Mouse (Mus musculus) left cerebral cortex, postnatal 10 days (tissue): ENCODE results near the gene Rasgrf2. TPM values are rescaled to one million over a fixed set of nuclear protein-coding genes. Genes with fewer than 3 reads are reported as not detected.
"Not testable (repeated sequence)": the region's sequence is repeated elsewhere in the genome, so short reads cannot be mapped to it uniquely, and the experiment has no call there.

Experiments
- DNase-seq, 2 experiments: peaks; one replicate each; pipeline ENCODE4 v3.0.0; 2021 to 2022; ENCODE audit warnings: low spot score in 2 of 2, mixed read lengths in 1 of 2; ENCODE audit errors: extremely low spot score in 1 of 2
- intact Hi-C: fragments of 180-260 bp; cut with DNase I; formaldehyde crosslinking; loops from one replicate; pipeline ENCODE4 v1.15.1; 2025
- total RNA-seq, 2 experiments: library from RNA; stranded (reverse); gene quantifications; 2 replicates each; pipeline ENCODE4 v1.2.3; 2021

The Rasgrf2 gene
- total RNA-seq = 100 to 1,000 TPM; 109 to 121 TPM

GRCm38 (mm10) chr13:92131384-92132150, at the start of gene Rasgrf2:
TSS of gene Rasgrf2 (minus strand) at chr13:92131656.
- DNase-seq = peak; percentile 47 to 63
- intact Hi-C loops = loop anchor here (5.0 kb wide), 2 partner anchors 66 to 201 kb away; no protein-coding TSS in a partner anchor

- intact Hi-C loops, DNase-seq: not testable (repeated sequence)
Observed at GRCm38 (mm10) chr13:92172686-92173085, 41.2 kb upstream of the Rasgrf2 start.

- no peak for DNase-seq
- intact Hi-C loops = no loop called here
Observed at GRCm38 (mm10) chr13:92150551-92150950, 19.1 kb upstream of the Rasgrf2 start.

GRCm38 (mm10) chr13:92148858-92149257, 17.4 kb upstream of the Rasgrf2 start:
- no peak for DNase-seq
- intact Hi-C loops = no loop called here

GRCm38 (mm10) chr13:92134792-92135191, 3.3 kb upstream of the Rasgrf2 start:
- no peak for DNase-seq
- intact Hi-C loops = loop anchor here (5.0 kb wide), 2 partner anchors 63 to 198 kb away; no protein-coding TSS in a partner anchor

GRCm38 (mm10) chr13:92132599-92132998, 1.1 kb upstream of the Rasgrf2 start:
- DNase-seq = no peak
- intact Hi-C loops = loop anchor here (5.0 kb wide), 2 partner anchors 65 to 200 kb away; no protein-coding TSS in a partner anchor

- intact Hi-C loops = loop anchor here (5.0 kb wide), 2 partner anchors 66 to 201 kb away; no protein-coding TSS in a partner anchor
- DNase-seq = peak in 1 of 2 experiments; percentile 38
Observed at GRCm38 (mm10) chr13:92130994-92131383, 467 bp downstream of the Rasgrf2 start.

- no peak for DNase-seq
- intact Hi-C loops = loop anchor here (5.0 kb wide), 2 partner anchors 67 to 202 kb away; no protein-coding TSS in a partner anchor
Observed at GRCm38 (mm10) chr13:92129877-92130276, 1.6 kb downstream of the Rasgrf2 start.

GRCm38 (mm10) chr13:92125902-92126301, 5.6 kb downstream of the Rasgrf2 start:
- DNase-seq = no peak
- intact Hi-C loops = no loop called here

- DNase-seq = no peak
- intact Hi-C loops = no loop called here
Observed at GRCm38 (mm10) chr13:92119623-92120022, 11.8 kb downstream of the Rasgrf2 start.

- DNase-seq = no peak
- intact Hi-C loops = no loop called here
Observed at GRCm38 (mm10) chr13:92114076-92114475, 17.4 kb downstream of the Rasgrf2 start.

- DNase-seq = no peak
- intact Hi-C loops = no loop called here
Observed at GRCm38 (mm10) chr13:92108237-92108636, 23.2 kb downstream of the Rasgrf2 start.

GRCm38 (mm10) chr13:92104259-92104658, 27.2 kb downstream of the Rasgrf2 start:
- intact Hi-C loops = no loop called here
- no peak for DNase-seq

GRCm38 (mm10) chr13:92098484-92098883, 33.0 kb downstream of the Rasgrf2 start:
- no peak for DNase-seq
- intact Hi-C loops = no loop called here

GRCm38 (mm10) chr13:92095131-92096090, 36.0 kb downstream of the Rasgrf2 start:
- intact Hi-C loops = no loop called here
- no peak for DNase-seq

- DNase-seq = no peak
- intact Hi-C loops = no loop called here
Observed at GRCm38 (mm10) chr13:92093712-92094290, 37.7 kb downstream of the Rasgrf2 start.

- intact Hi-C loops = no loop called here
- DNase-seq = no peak
Observed at GRCm38 (mm10) chr13:92073111-92073510, 58.3 kb downstream of the Rasgrf2 start.

- no peak for DNase-seq
- intact Hi-C loops = no loop called here
Observed at GRCm38 (mm10) chr13:92068651-92069050, 62.8 kb downstream of the Rasgrf2 start.

- intact Hi-C loops = no loop called here
- DNase-seq = no peak
Observed at GRCm38 (mm10) chr13:92067831-92068230, 63.6 kb downstream of the Rasgrf2 start.
